ENCODE assay signal across 8 mouse cellular contexts in genomic region chr16:8737666-8738541, GRCm38 (mm10). TPM values are rescaled to one million over a fixed set of nuclear protein-coding genes. Genes with fewer than 3 reads are reported as not detected.
A peak's percentile ranks its signal among the peaks of the same experiment; 100 is the strongest.
DNase-seq lines count a peak whose midpoint lies in the region; ATAC-seq lines count a peak whose summit lies in the region.

No protein-coding gene starts in this region.

- H3K4me1 ChIP-seq in heart, embryonic 13.5 days = peaks cover 45% of the 10 kb centered on the region
- peaks cover 26% of the 10 kb centered on the region for H3K4me1 ChIP-seq in midbrain, embryonic 11.5 days (ENCODE audit: control insufficient read depth, insufficient read depth, low read length)
- peaks cover 25% of the 10 kb centered on the region for H3K4me1 ChIP-seq in stomach, embryonic 15.5 days

- no peaks in the 10 kb centered on the region for H3K27me3 ChIP-seq in heart, embryonic 13.5 days (replicated peaks)
- no peaks in the 10 kb centered on the region for H3K27me3 ChIP-seq in midbrain, embryonic 11.5 days (ENCODE audit: control insufficient read depth, insufficient read depth, low read length)
- no peaks in the 10 kb centered on the region for H3K27me3 ChIP-seq in stomach, embryonic 15.5 days (replicated peaks)

- no peaks in the 10 kb centered on the region for H3K36me3 ChIP-seq in heart, embryonic 13.5 days
- no peaks in the 10 kb centered on the region for H3K36me3 ChIP-seq in midbrain, embryonic 11.5 days (ENCODE audit: control insufficient read depth, insufficient read depth, low read length)
- H3K36me3 ChIP-seq in stomach, embryonic 15.5 days = no peaks in the 10 kb centered on the region

- H3K27ac ChIP-seq in heart, embryonic 13.5 days (replicated peaks) = peak overlapping the region; percentile 96
- H3K27ac ChIP-seq in midbrain, embryonic 11.5 days (ENCODE audit: low read depth, low read length) = peak overlapping the region; percentile 72
- peak overlapping the region; percentile 93 for H3K27ac ChIP-seq in stomach, embryonic 15.5 days

- peak overlapping the region; percentile 99 for H3K9ac ChIP-seq in heart, embryonic 13.5 days
- H3K9ac ChIP-seq in midbrain, embryonic 11.5 days (ENCODE audit: low read length) = peak overlapping the region; percentile 98
- H3K9ac ChIP-seq in stomach, embryonic 15.5 days = peak overlapping the region; percentile 95

- H3K4me3 ChIP-seq in heart, embryonic 13.5 days = peak overlapping the region; percentile 100
- peak overlapping the region; percentile 98 for H3K4me3 ChIP-seq in midbrain, embryonic 11.5 days (ENCODE audit: low read depth, low read length)
- peak overlapping the region; percentile 76 for H3K4me3 ChIP-seq in stomach, embryonic 15.5 days (replicated peaks)

- DNase-seq in CD4-positive, CD25-positive, alpha-beta regulatory T cell, adult 2 months (ENCODE audit: low read depth, low spot score) = peak; percentile 57
- DNase-seq in MN1 (ENCODE audit: low spot score) = peak; percentile 50
- DNase-seq in embryo, embryonic 11 days = peak; percentile 60
- peak; percentile 56 for DNase-seq in kidney, postnatal 10 days
- peak; percentile 94 for DNase-seq in midbrain, embryonic 11.5 days (ENCODE audit: low spot score, missing footprints)
- no peak for DNase-seq in layer of hippocampus, adult 9-10 months (ENCODE audit: low spot score)

- WGBS in heart, embryonic 13.5 days = under 1% methylated on average over 75 of the region's 110 CpGs
- under 1% methylated on average over 66 of the region's 110 CpGs for WGBS in midbrain, embryonic 11.5 days
- WGBS in stomach, embryonic 15.5 days = under 1% methylated on average over 95 of the region's 110 CpGs

- H3K4me2 ChIP-seq in heart, embryonic 13.5 days = peak overlapping the region; percentile 91
- H3K4me2 ChIP-seq in midbrain, embryonic 11.5 days = peak overlapping the region; percentile 99
- H3K4me2 ChIP-seq in stomach, embryonic 15.5 days = peak overlapping the region; percentile 88

- ATAC-seq in heart, embryonic 13.5 days (ENCODE audit: extremely low read depth, insufficient number of reproducible peaks, low FRiP score, low TSS enrichment) = 0 out of 2 replicates have a peak, but pooled peaks have one; percentile 14
- ATAC-seq in midbrain, embryonic 11.5 days (ENCODE audit: low FRiP score) = peak; percentile 29
- 0 out of 2 replicates have a peak, but pooled peaks have one; percentile 13 for ATAC-seq in stomach, embryonic 15.5 days (ENCODE audit: insufficient read depth, low FRiP score, low read depth)

- no peaks in the 10 kb centered on the region for H3K9me3 ChIP-seq in heart, embryonic 13.5 days
- no peaks in the 10 kb centered on the region for H3K9me3 ChIP-seq in midbrain, embryonic 11.5 days (ENCODE audit: control insufficient read depth, low read length)
- no peaks in the 10 kb centered on the region for H3K9me3 ChIP-seq in stomach, embryonic 15.5 days

RNA-seq across cellular contexts. Expression of gene Usp7, which starts 54.2 kb away (rescaled TPM):
- 14.3 and 15.2 TPM in 2 replicates for polyA plus RNA-seq in heart, embryonic 13.5 days (2015; fragmentation: Nextera tagmentation; extraction: Ambion mirVana)
- 35.7 and 41.0 TPM in 2 replicates for polyA plus RNA-seq in midbrain, embryonic 11.5 days (2014; fragmentation: Nextera tagmentation; extraction: Ambion mirVana)
- 26.7 and 28.3 TPM in 2 replicates for polyA plus RNA-seq in stomach, embryonic 15.5 days (2015; fragmentation: Nextera tagmentation; extraction: Ambion mirVana)

RNA-seq across cellular contexts. Expression of gene Gm5767, which starts 57.3 kb away (rescaled TPM):
- polyA plus RNA-seq in heart, embryonic 13.5 days (2015; fragmentation: Nextera tagmentation; extraction: Ambion mirVana) = not detected in 2 replicates
- polyA plus RNA-seq in midbrain, embryonic 11.5 days (2014; fragmentation: Nextera tagmentation; extraction: Ambion mirVana) = not detected in 2 replicates
- polyA plus RNA-seq in stomach, embryonic 15.5 days (2015; fragmentation: Nextera tagmentation; extraction: Ambion mirVana) = not detected in 2 replicates
